Mouse (Mus musculus) midbrain, embryonic 12.5 days (tissue): ENCODE results near the gene Commd8. TPM values are rescaled to one million over a fixed set of nuclear protein-coding genes. Genes with fewer than 3 reads are reported as not detected.

Experiments used
- ATAC-seq: fragments of 200-750 bp; cut with Nextera tagmentation; 2 replicates; pipeline ENCODE4 v1.8.0; 2017; ENCODE audit warnings: low read depth, moderate TSS enrichment, moderate library complexity; ENCODE audit not compliant: low FRiP score
- H3K27ac ChIP-seq: fragments of 300-500 bp; sonication (generic); replicated peaks from 2 replicates; pipeline ENCODE4 v1.5.1; 2016; ENCODE audit warnings: mild to moderate bottlenecking
- H3K27me3 ChIP-seq: fragments of 300-500 bp; sonication (generic); 2 replicates; pipeline ENCODE4 v1.6.1; 2016; ENCODE audit warnings: mild to moderate bottlenecking
- H3K36me3 ChIP-seq: fragments of 300-500 bp; sonication (generic); 2 replicates; pipeline ENCODE4 v1.6.1; 2016
- H3K4me1 ChIP-seq: fragments of 300-500 bp; sonication (generic); 2 replicates; pipeline ENCODE4 v1.6.1; 2016
- H3K4me2 ChIP-seq: fragments of 300-500 bp; sonication (generic); replicated peaks from 2 replicates; pipeline ENCODE4 v1.6.1; 2016; ENCODE audit warnings: mild to moderate bottlenecking, moderate library complexity
- H3K4me3 ChIP-seq: fragments of 300-500 bp; sonication (generic); 2 replicates; pipeline ENCODE4 v1.5.1; 2016; ENCODE audit warnings: mild to moderate bottlenecking
- H3K9ac ChIP-seq: fragments of 300-500 bp; sonication (generic); replicated peaks from 2 replicates; pipeline ENCODE4 v1.6.1; 2016; ENCODE audit warnings: mild to moderate bottlenecking, moderate library complexity
- H3K9me3 ChIP-seq: fragments of 300-500 bp; sonication (generic); 2 replicates; pipeline ENCODE4 v1.6.1; 2016; ENCODE audit warnings: mild to moderate bottlenecking
- WGBS: fragments of 180-500 bp; shearing (Covaris S2); methylation state at CpG from one replicate; pipeline ENCODE4 v1.1.7; 2016; 5-methylcytosine and 5-hydroxymethylcytosine counted together
- polyA plus RNA-seq: library from polyadenylated mRNA; unstranded; fragments of >200 nt; fragmentation: Nextera tagmentation; extraction: Ambion mirVana; gene quantifications from 2 replicates; pipeline ENCODE4 v1.2.1, GENCODE M21; 2016

The Commd8 gene
- polyA plus RNA-seq = 162 and 164 TPM in 2 replicates

- ATAC-seq = peak; percentile 96
- H3K27me3 ChIP-seq = peaks cover 3% of the 10 kb centered on the region; the same call in 1 of the 2 replicates
- H3K27ac ChIP-seq = peak within 1 kb of the TSS; percentile 58; the same call in 1 of the 2 replicates
- H3K4me3 ChIP-seq = peak within 1 kb of the TSS; percentile 74
- H3K4me2 ChIP-seq = peak within 1 kb of the TSS; percentile 88
- under 1% methylated on average over 38 of the region's 38 CpGs for WGBS
- peak within 1 kb of the TSS; percentile 84 for H3K9ac ChIP-seq
- H3K36me3 ChIP-seq = 0 out of 2 replicates have a peak, but pooled peaks cover 3% of the 10 kb centered on the region
- H3K9me3 ChIP-seq = no peaks in the 10 kb centered on the region
- peaks cover 9% of the 10 kb centered on the region for H3K4me1 ChIP-seq
Observed at GRCm38 (mm10) chr5:72167594-72168284, at the start of gene Commd8. Gene Commd8, minus strand, starts transcription at chr5:72168189.

- H3K27me3 ChIP-seq = no peaks in the 10 kb centered on the region
- peak overlapping the region; percentile 18; the same call in 1 of the 2 replicates for H3K4me2 ChIP-seq
- H3K9ac ChIP-seq = no peak overlapping the region
- 56% methylated on average over 18 of the region's 18 CpGs for WGBS
- no peaks in the 10 kb centered on the region for H3K36me3 ChIP-seq
- H3K27ac ChIP-seq = no peak overlapping the region
- H3K4me1 ChIP-seq = no peaks in the 10 kb centered on the region
- no peak overlapping the region for H3K4me3 ChIP-seq
- H3K9me3 ChIP-seq = no peaks in the 10 kb centered on the region
- ATAC-seq = peak; percentile 69
Observed at GRCm38 (mm10) chr5:72211741-72212140, 43.8 kb upstream of the Commd8 start.

- Histone ChIP-seq H3K9ac (no peak overlapping the region), H3K4me3 (no peak overlapping the region), H3K9me3 (no peaks in the 10 kb centered on the region), H3K4me1 (no peaks in the 10 kb centered on the region), H3K4me2 (no peak overlapping the region), H3K27me3 (no peaks in the 10 kb centered on the region), H3K36me3 (no peaks in the 10 kb centered on the region), H3K27ac (no peak overlapping the region)
- 70% methylated on average over 5 of the region's 5 CpGs for WGBS
- ATAC-seq = no peak
Observed at GRCm38 (mm10) chr5:72210812-72211139, 42.8 kb upstream of the Commd8 start.

- no peaks in the 10 kb centered on the region for H3K9me3 ChIP-seq
- no peaks in the 10 kb centered on the region for H3K27me3 ChIP-seq
- H3K4me2 ChIP-seq = no peak overlapping the region
- no peak overlapping the region for H3K9ac ChIP-seq
- no peak overlapping the region for H3K27ac ChIP-seq
- no peaks in the 10 kb centered on the region for H3K4me1 ChIP-seq
- no peaks in the 10 kb centered on the region for H3K36me3 ChIP-seq
- H3K4me3 ChIP-seq = no peak overlapping the region
- no peak for ATAC-seq
- WGBS = 52% methylated on average over 13 of the region's 13 CpGs
Observed at GRCm38 (mm10) chr5:72210123-72210811, 42.3 kb upstream of the Commd8 start.

GRCm38 (mm10) chr5:72208515-72208914 lies 40.5 kb upstream of the Commd8 start:
- 0 out of 2 replicates have a peak, but pooled peaks cover 2% of the 10 kb centered on the region for H3K4me1 ChIP-seq
- H3K27me3 ChIP-seq = no peaks in the 10 kb centered on the region
- no peak overlapping the region for H3K4me3 ChIP-seq
- H3K9me3 ChIP-seq = no peaks in the 10 kb centered on the region
- H3K4me2 ChIP-seq = no peak overlapping the region
- 81% methylated on average over 1 of the region's 1 CpGs for WGBS
- H3K36me3 ChIP-seq = no peaks in the 10 kb centered on the region
- no peak overlapping the region for H3K9ac ChIP-seq
- H3K27ac ChIP-seq = no peak overlapping the region
- ATAC-seq = no peak

- no peak overlapping the region for H3K27ac ChIP-seq
- no peak overlapping the region for H3K9ac ChIP-seq
- no peak overlapping the region for H3K4me3 ChIP-seq
- H3K4me2 ChIP-seq = no peak overlapping the region
- 89% methylated on average over 5 of the region's 5 CpGs for WGBS
- peaks cover 7% of the 10 kb centered on the region; the same call in 1 of the 2 replicates for H3K27me3 ChIP-seq
- peaks cover 9% of the 10 kb centered on the region; the same call in 1 of the 2 replicates for H3K4me1 ChIP-seq
- ATAC-seq = no peak
- H3K9me3 ChIP-seq = no peaks in the 10 kb centered on the region
- H3K36me3 ChIP-seq = no peaks in the 10 kb centered on the region
Observed at GRCm38 (mm10) chr5:72205271-72205670, 37.3 kb upstream of the Commd8 start.

- no peak overlapping the region for H3K4me2 ChIP-seq
- H3K36me3 ChIP-seq = no peaks in the 10 kb centered on the region
- H3K4me1 ChIP-seq = peaks cover 9% of the 10 kb centered on the region; the same call in 1 of the 2 replicates
- ATAC-seq = no peak
- H3K9me3 ChIP-seq = no peaks in the 10 kb centered on the region
- no peak overlapping the region for H3K4me3 ChIP-seq
- 83% methylated on average over 2 of the region's 2 CpGs for WGBS
- H3K27ac ChIP-seq = no peak overlapping the region
- H3K27me3 ChIP-seq = peaks cover 7% of the 10 kb centered on the region; the same call in 1 of the 2 replicates
- no peak overlapping the region for H3K9ac ChIP-seq
Observed at GRCm38 (mm10) chr5:72204507-72204906, 36.5 kb upstream of the Commd8 start.

GRCm38 (mm10) chr5:72203734-72204073 lies 35.7 kb upstream of the Commd8 start:
- peak overlapping the region; percentile 60 for H3K4me3 ChIP-seq
- H3K36me3 ChIP-seq = no peaks in the 10 kb centered on the region
- no peak overlapping the region for H3K27ac ChIP-seq
- peak; percentile 13; the same call in 1 of the 2 replicates for ATAC-seq
- peaks cover 7% of the 10 kb centered on the region; the same call in 1 of the 2 replicates for H3K27me3 ChIP-seq
- H3K9ac ChIP-seq = peak overlapping the region; percentile 57; the same call in 1 of the 2 replicates
- WGBS = 13% methylated on average over 10 of the region's 10 CpGs
- H3K9me3 ChIP-seq = no peaks in the 10 kb centered on the region
- peak overlapping the region; percentile 82 for H3K4me2 ChIP-seq
- H3K4me1 ChIP-seq = peaks cover 9% of the 10 kb centered on the region; the same call in 1 of the 2 replicates

GRCm38 (mm10) chr5:72203028-72203733 lies 35.2 kb upstream of the Commd8 start:
- Histone ChIP-seq H3K9ac (peak overlapping the region; percentile 57), H3K9me3 (no peaks in the 10 kb centered on the region), H3K4me2 (peak overlapping the region; percentile 82), H3K27ac (no peak overlapping the region), H3K4me1 (peaks cover 9% of the 10 kb centered on the region; the same call in 1 of the 2 replicates), H3K36me3 (no peaks in the 10 kb centered on the region), H3K4me3 (peak overlapping the region; percentile 60), H3K27me3 (peaks cover 7% of the 10 kb centered on the region; the same call in 1 of the 2 replicates)
- under 1% methylated on average over 32 of the region's 32 CpGs for WGBS
- ATAC-seq = peak; percentile 98

- Histone ChIP-seq H3K4me1 (peaks cover 9% of the 10 kb centered on the region; the same call in 1 of the 2 replicates), H3K4me3 (no peak overlapping the region), H3K27me3 (peaks cover 7% of the 10 kb centered on the region; the same call in 1 of the 2 replicates), H3K9me3 (no peaks in the 10 kb centered on the region), H3K4me2 (0 out of 2 replicates have a peak overlapping the region, but pooled peaks have one; percentile 7), H3K27ac (no peak overlapping the region), H3K36me3 (no peaks in the 10 kb centered on the region), H3K9ac (no peak overlapping the region)
- ATAC-seq = no peak
- WGBS = 38% methylated on average over 10 of the region's 10 CpGs
Observed at GRCm38 (mm10) chr5:72202016-72202415, 34.0 kb upstream of the Commd8 start.

- H3K9ac ChIP-seq = no peak overlapping the region
- no peak overlapping the region for H3K4me3 ChIP-seq
- H3K36me3 ChIP-seq = no peaks in the 10 kb centered on the region
- H3K27me3 ChIP-seq = peaks cover 7% of the 10 kb centered on the region; the same call in 1 of the 2 replicates
- H3K27ac ChIP-seq = no peak overlapping the region
- H3K4me1 ChIP-seq = peaks cover 9% of the 10 kb centered on the region; the same call in 1 of the 2 replicates
- WGBS = 11% methylated on average over 7 of the region's 7 CpGs
- H3K9me3 ChIP-seq = no peaks in the 10 kb centered on the region
- 0 out of 2 replicates have a peak overlapping the region, but pooled peaks have one; percentile 7 for H3K4me2 ChIP-seq
- no peak for ATAC-seq
Observed at GRCm38 (mm10) chr5:72201600-72201999, 33.6 kb upstream of the Commd8 start.
